Mouse (Mus musculus) lung, embryonic 15.5 days (tissue): ENCODE data around the gene Syn2. TPM values are rescaled to one million over a fixed set of nuclear protein-coding genes. Genes with fewer than 3 reads are reported as not detected.

Experiments
- ATAC-seq: fragments of 200-750 bp; cut with Nextera tagmentation; 2 replicates; pipeline ENCODE4 v1.8.0; 2017; ENCODE audit warnings: moderate number of reproducible peaks, borderline replicate concordance; ENCODE audit not compliant: low FRiP score, low TSS enrichment; ENCODE audit errors: extremely low read depth
- H3K27ac ChIP-seq: fragments of 300-500 bp; sonication (generic); 2 replicates; pipeline ENCODE4 v1.5.1; 2015; ENCODE audit warnings: moderate library complexity, mild to moderate bottlenecking, inconsistent platforms
- H3K27me3 ChIP-seq: fragments of 300-500 bp; sonication (generic); 2 replicates; pipeline ENCODE4 v1.6.1; 2015; ENCODE audit warnings: inconsistent platforms
- H3K36me3 ChIP-seq: fragments of 300-500 bp; sonication (generic); 2 replicates; pipeline ENCODE4 v1.6.1; 2015; ENCODE audit warnings: inconsistent platforms
- H3K4me1 ChIP-seq: fragments of 300-500 bp; sonication (generic); 2 replicates; pipeline ENCODE4 v1.6.1; 2015; ENCODE audit warnings: inconsistent platforms
- H3K4me2 ChIP-seq: fragments of 300-500 bp; sonication (generic); 2 replicates; pipeline ENCODE4 v1.6.1; 2015; ENCODE audit warnings: inconsistent platforms, mild to moderate bottlenecking, moderate library complexity
- H3K4me3 ChIP-seq: fragments of 300-500 bp; sonication (generic); 2 replicates; pipeline ENCODE4 v1.5.1; 2015; ENCODE audit warnings: mild to moderate bottlenecking, inconsistent platforms
- H3K9ac ChIP-seq: fragments of 300-500 bp; sonication (generic); 2 replicates; pipeline ENCODE4 v1.6.1; 2015; ENCODE audit warnings: inconsistent platforms
- H3K9me3 ChIP-seq: fragments of 300-500 bp; sonication (generic); 2 replicates; pipeline ENCODE4 v1.6.1; 2016; ENCODE audit warnings: inconsistent platforms
- WGBS: fragments of 180-500 bp; shearing (Covaris S2); methylation state at CpG from one replicate; pipeline ENCODE4 v1.1.7; 2015; 5-methylcytosine and 5-hydroxymethylcytosine counted together
- polyA plus RNA-seq: library from polyadenylated mRNA; unstranded; fragments of >200 nt; fragmentation: Nextera tagmentation; extraction: Ambion mirVana; gene quantifications from 2 replicates; pipeline ENCODE4 v1.2.1, GENCODE M21; 2015

Syn2 gene
- polyA plus RNA-seq, 1 experiment from 2014 or later = 2.1 TPM

- Histone ChIP-seq H3K36me3 (no peaks in the 10 kb centered on the region), H3K4me1 (no peaks in the 10 kb centered on the region), H3K4me3 (no peak overlapping the region), H3K9ac (no peak overlapping the region), H3K27ac (no peak overlapping the region), H3K27me3 (no peaks in the 10 kb centered on the region), H3K4me2 (no peak overlapping the region), H3K9me3 (no peaks in the 10 kb centered on the region)
- ATAC-seq = no peak
- WGBS = 70% methylated on average over 2 of the region's 2 CpGs
Observed at GRCm38 (mm10) chr6:115181094-115181493, 46.4 kb downstream of the Syn2 start.

GRCm38 (mm10) chr6:115191111-115191510 is 56.4 kb downstream of the Syn2 start:
- Histone ChIP-seq H3K9ac (no peak overlapping the region), H3K9me3 (no peaks in the 10 kb centered on the region), H3K27me3 (no peaks in the 10 kb centered on the region), H3K4me2 (no peak overlapping the region), H3K36me3 (no peaks in the 10 kb centered on the region), H3K4me1 (no peaks in the 10 kb centered on the region), H3K27ac (no peak overlapping the region), H3K4me3 (no peak overlapping the region)
- WGBS = 41% methylated on average over 7 of the region's 7 CpGs
- no peak for ATAC-seq

DNA sequence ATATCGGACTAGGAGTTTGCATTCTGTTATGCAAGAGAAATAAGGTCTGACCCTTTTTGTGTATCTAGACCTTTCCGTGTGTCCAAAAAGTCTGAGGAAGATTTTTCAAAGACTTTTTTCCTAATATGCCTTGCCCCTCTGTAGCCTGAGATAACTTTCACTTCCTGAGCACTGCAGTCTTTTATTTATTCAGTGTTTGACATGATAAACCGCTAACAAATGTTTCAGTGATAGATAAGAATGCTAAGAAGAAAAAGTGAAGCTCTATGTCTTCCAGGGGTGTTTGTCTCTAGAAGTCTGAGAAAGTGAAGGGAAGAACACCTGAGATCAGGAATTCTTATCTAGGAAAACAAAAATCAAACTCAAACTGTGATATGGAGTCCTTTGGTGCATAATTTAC is 66.1 kb downstream of the Syn2 start:
- no peak overlapping the region for H3K9ac ChIP-seq
- no peaks in the 10 kb centered on the region for H3K9me3 ChIP-seq
- no peaks in the 10 kb centered on the region for H3K36me3 ChIP-seq
- no peak overlapping the region for H3K4me2 ChIP-seq
- H3K27me3 ChIP-seq = no peaks in the 10 kb centered on the region
- WGBS = 36% methylated on average over 3 of the region's 3 CpGs
- H3K27ac ChIP-seq = no peak overlapping the region
- no peak overlapping the region for H3K4me3 ChIP-seq
- no peak for ATAC-seq
- H3K4me1 ChIP-seq = no peaks in the 10 kb centered on the region

GRCm38 (mm10) chr6:115203029-115203428 is 68.3 kb downstream of the Syn2 start:
- ATAC-seq = no peak
- H3K9ac ChIP-seq = no peak overlapping the region
- no peaks in the 10 kb centered on the region for H3K27me3 ChIP-seq
- no peak overlapping the region for H3K27ac ChIP-seq
- no peaks in the 10 kb centered on the region for H3K4me1 ChIP-seq
- H3K4me2 ChIP-seq = no peak overlapping the region
- no peaks in the 10 kb centered on the region for H3K9me3 ChIP-seq
- no peak overlapping the region for H3K4me3 ChIP-seq
- WGBS = 48% methylated on average over 3 of the region's 3 CpGs
- no peaks in the 10 kb centered on the region for H3K36me3 ChIP-seq

DNA sequence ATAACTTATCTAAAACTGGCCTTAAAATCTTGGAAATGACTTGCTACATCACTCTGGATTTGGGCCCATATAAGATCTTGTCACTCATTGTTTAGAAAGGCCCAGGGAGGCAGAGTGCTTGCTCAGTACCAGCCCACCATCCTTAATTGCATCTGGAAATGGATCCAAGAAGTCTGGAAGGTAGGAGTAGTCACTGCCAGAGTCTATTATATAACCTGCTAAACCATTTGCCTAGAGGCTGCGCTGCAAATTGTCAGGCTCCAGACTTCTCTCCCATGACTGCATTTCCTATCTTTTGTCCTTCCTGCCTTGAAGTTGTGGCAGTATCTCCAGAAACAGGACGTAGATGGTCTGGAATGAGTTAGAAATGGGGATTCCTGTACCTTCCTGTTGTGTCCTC is 75.5 kb downstream of the Syn2 start:
- no peak for ATAC-seq
- Histone ChIP-seq H3K27ac (no peak overlapping the region), H3K27me3 (no peaks in the 10 kb centered on the region), H3K4me3 (no peak overlapping the region), H3K9ac (no peak overlapping the region), H3K36me3 (no peaks in the 10 kb centered on the region), H3K4me2 (no peak overlapping the region), H3K9me3 (no peaks in the 10 kb centered on the region), H3K4me1 (peaks cover 12% of the 10 kb centered on the region)
- WGBS = 43% methylated on average over 2 of the region's 2 CpGs

GRCm38 (mm10) chr6:115210820-115211219 is 76.1 kb downstream of the Syn2 start:
- Histone ChIP-seq H3K4me2 (no peak overlapping the region), H3K4me3 (no peak overlapping the region), H3K27me3 (no peaks in the 10 kb centered on the region), H3K9me3 (no peaks in the 10 kb centered on the region), H3K36me3 (no peaks in the 10 kb centered on the region), H3K9ac (no peak overlapping the region), H3K27ac (no peak overlapping the region), H3K4me1 (peaks cover 12% of the 10 kb centered on the region)
- ATAC-seq = no peak
- WGBS = 37% methylated on average over 3 of the region's 3 CpGs

DNA sequence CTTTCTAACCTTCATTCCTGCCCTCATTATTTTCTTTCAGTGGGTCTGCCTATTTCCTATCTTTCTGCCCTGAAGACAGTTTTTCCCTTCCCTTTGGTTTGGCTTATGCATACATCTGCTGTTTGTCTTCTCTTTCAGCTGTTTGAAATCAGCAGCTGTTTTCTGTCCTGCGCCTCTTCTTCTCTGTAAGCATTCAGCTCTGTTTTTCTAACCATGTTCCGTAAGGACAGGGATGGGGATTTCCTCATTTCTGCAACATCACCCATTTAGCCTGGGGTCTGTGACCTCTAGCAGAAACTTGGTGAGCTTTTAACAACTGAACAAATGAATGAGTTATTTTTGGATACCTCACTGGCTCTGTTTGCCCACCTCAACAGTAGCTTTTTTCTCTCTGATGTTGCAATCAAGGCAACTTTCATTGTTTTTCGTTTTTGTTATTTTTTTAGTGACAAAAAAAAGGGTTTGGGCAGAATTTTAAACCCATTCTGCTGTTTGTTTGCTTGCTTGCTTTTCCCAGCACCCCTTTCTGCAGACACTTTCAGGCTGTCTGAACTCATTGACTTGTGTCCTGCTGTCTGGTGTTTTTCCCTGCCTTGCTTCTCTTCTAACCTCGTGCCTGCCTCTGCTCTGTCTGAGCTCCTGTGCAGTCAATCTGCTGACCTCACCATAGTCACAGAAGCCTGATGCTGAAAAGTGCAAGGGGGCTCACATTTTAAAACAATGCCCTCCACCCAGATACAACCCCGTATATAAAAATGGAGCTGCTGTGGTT is 77.6 kb downstream of the Syn2 start:
- Histone ChIP-seq H3K9me3 (no peaks in the 10 kb centered on the region), H3K4me2 (no peak overlapping the region), H3K4me1 (peaks cover 12% of the 10 kb centered on the region), H3K9ac (no peak overlapping the region), H3K36me3 (no peaks in the 10 kb centered on the region), H3K27me3 (no peaks in the 10 kb centered on the region), H3K27ac (peak overlapping the region; percentile 54), H3K4me3 (no peak overlapping the region)
- peak; percentile 35; the same call in 1 of the 2 replicates for ATAC-seq
- WGBS = 32% methylated on average over 5 of the region's 5 CpGs

GRCm38 (mm10) chr6:115213129-115213528 is 78.4 kb downstream of the Syn2 start:
- peak overlapping the region; percentile 54 for H3K27ac ChIP-seq

GRCm38 (mm10) chr6:115221215-115221641 is 86.5 kb downstream of the Syn2 start:
- Histone ChIP-seq H3K9ac (no peak overlapping the region), H3K4me2 (no peak overlapping the region), H3K4me1 (no peaks in the 10 kb centered on the region), H3K9me3 (no peaks in the 10 kb centered on the region), H3K4me3 (no peak overlapping the region), H3K27me3 (no peaks in the 10 kb centered on the region), H3K36me3 (no peaks in the 10 kb centered on the region), H3K27ac (no peak overlapping the region)
- WGBS = 83% methylated on average over 8 of the region's 8 CpGs
- ATAC-seq = no peak

More at GRCm38 (mm10) chr6:115213129-115213528, 78.4 kb downstream of the Syn2 start:
- Histone ChIP-seq H3K9ac (no peak overlapping the region), H3K36me3 (no peaks in the 10 kb centered on the region), H3K9me3 (no peaks in the 10 kb centered on the region), H3K4me1 (peaks cover 12% of the 10 kb centered on the region), H3K4me3 (no peak overlapping the region), H3K4me2 (no peak overlapping the region), H3K27me3 (no peaks in the 10 kb centered on the region)
- 51% methylated on average over 5 of the region's 5 CpGs for WGBS
- ATAC-seq = no peak

GRCm38 (mm10) chr6:115225519-115225918 is 90.8 kb downstream of the Syn2 start:
- Histone ChIP-seq H3K36me3 (no peaks in the 10 kb centered on the region), H3K27ac (no peak overlapping the region), H3K9me3 (no peaks in the 10 kb centered on the region), H3K9ac (no peak overlapping the region), H3K4me1 (no peaks in the 10 kb centered on the region), H3K27me3 (no peaks in the 10 kb centered on the region), H3K4me3 (no peak overlapping the region), H3K4me2 (no peak overlapping the region)
- WGBS = 32% methylated on average over 3 of the region's 3 CpGs
- ATAC-seq = no peak

DNA sequence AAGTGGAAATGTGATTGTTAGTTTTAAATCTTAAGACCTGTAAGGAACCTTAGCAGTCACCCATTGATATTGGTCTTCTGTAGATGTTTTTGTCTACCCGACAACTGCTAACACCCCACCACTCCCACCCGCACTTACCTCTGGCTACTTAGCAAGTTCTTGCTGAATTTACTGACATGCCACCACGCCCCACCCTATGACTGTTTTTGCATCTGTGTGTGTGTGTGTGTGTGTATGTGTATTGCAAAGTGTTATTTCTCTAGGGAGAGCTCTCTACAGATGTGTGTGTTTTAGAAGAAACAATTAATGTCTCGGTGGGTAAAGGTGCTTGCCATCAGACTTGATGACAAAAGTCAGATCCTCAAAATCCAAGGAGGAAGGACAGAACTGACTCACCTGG is 92.3 kb downstream of the Syn2 start, which contains the start of gene Gm17482:
TSS of gene Gm17482 (plus strand) at position 301 of the 400 bp plus-strand sequence.
- no peak for ATAC-seq
- H3K4me2 ChIP-seq = no peak within 1 kb of the TSS
- WGBS = 73% methylated on average over 4 of the region's 4 CpGs
- H3K9me3 ChIP-seq = no peaks in the 10 kb centered on the region
- peaks cover 5% of the 10 kb centered on the region for H3K4me1 ChIP-seq
- H3K27me3 ChIP-seq = no peaks in the 10 kb centered on the region
- no peak within 1 kb of the TSS for H3K9ac ChIP-seq
- H3K36me3 ChIP-seq = no peaks in the 10 kb centered on the region
- H3K27ac ChIP-seq = 0 out of 2 replicates have a peak within 1 kb of the TSS, but pooled peaks have one; percentile 1
- H3K4me3 ChIP-seq = no peak within 1 kb of the TSS

DNA sequence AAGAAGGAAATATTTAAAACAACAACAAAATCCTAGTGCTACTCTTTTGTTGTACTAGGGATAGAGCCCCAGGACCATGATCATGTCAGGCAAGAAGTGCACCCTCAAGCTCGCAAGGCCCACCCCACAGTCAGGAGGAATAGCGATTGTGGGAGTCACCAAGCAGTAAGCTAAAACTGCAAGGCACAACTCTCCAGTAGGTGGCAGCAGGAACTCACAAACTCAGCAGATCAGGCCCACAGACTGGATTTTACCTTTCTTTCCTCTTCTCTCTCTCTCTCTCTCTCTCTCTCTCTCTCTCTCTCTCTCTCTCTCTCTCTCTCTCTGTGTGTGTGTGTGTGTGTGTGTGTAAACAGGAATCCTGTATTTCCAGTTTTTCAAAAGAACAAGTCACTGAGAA is 92.8 kb downstream of the Syn2 start:
- Histone ChIP-seq H3K36me3 (no peaks in the 10 kb centered on the region), H3K27ac (no peak overlapping the region), H3K9ac (no peak overlapping the region), H3K4me1 (peaks cover 6% of the 10 kb centered on the region), H3K27me3 (no peaks in the 10 kb centered on the region), H3K4me2 (no peak overlapping the region), H3K9me3 (no peaks in the 10 kb centered on the region), H3K4me3 (no peak overlapping the region)
- WGBS = 3% methylated on average over 2 of the region's 2 CpGs
- ATAC-seq = no peak
